Mouse (Mus musculus): ENCODE data around the gene Skap1. TPM values are rescaled to one million over a fixed set of nuclear protein-coding genes. Genes with fewer than 3 reads are reported as not detected.
"Not testable (repeated sequence)": the region's sequence is repeated elsewhere in the genome, so short reads cannot be mapped to it uniquely, and the experiment has no call there.

The Skap1 gene
- total RNA-seq, 2 experiments from 2014 or later = 1.1 to 1.3 TPM

- peak; percentile 43 for DNase-seq
- intact Hi-C loops (cut with DNase I) = loop anchor here (10.0 kb wide), 2 partner anchors 120 to 370 kb away; partner anchors contain the start of gene Hoxb5
Observed at GRCm38 (mm10) chr11:96674786-96675365, 210.5 kb downstream of the Skap1 start.

GRCm38 (mm10) chr11:96678026-96678425 lies 213.6 kb downstream of the Skap1 start:
- no peak for DNase-seq
- intact Hi-C loops (cut with DNase I) = loop anchor here (10.0 kb wide), 2 partner anchors 123 to 373 kb away; partner anchors contain the start of gene Hoxb5

GRCm38 (mm10) chr11:96679026-96679425 lies 214.6 kb downstream of the Skap1 start:
- DNase-seq = no peak
- intact Hi-C loops (cut with DNase I) = loop anchor here (10.0 kb wide), 2 partner anchors 124 to 374 kb away; partner anchors contain the start of gene Hoxb5

GRCm38 (mm10) chr11:96685381-96685780 lies 221.0 kb downstream of the Skap1 start:
- DNase-seq = no peak
- intact Hi-C loops (cut with DNase I) = no loop called here

GRCm38 (mm10) chr11:96686713-96687280 lies 222.4 kb downstream of the Skap1 start:
- intact Hi-C loops (cut with DNase I) = no loop called here

GRCm38 (mm10) chr11:96692250-96692649 lies 227.9 kb downstream of the Skap1 start:
- no peak for DNase-seq
- intact Hi-C loops (cut with DNase I) = no loop called here

More at GRCm38 (mm10) chr11:96686713-96687280, 222.4 kb downstream of the Skap1 start:
- no peak for DNase-seq

GRCm38 (mm10) chr11:96693360-96693759 lies 229.0 kb downstream of the Skap1 start:
- intact Hi-C loops (cut with DNase I) = no loop called here
- no peak for DNase-seq

GRCm38 (mm10) chr11:96694774-96695173 lies 230.4 kb downstream of the Skap1 start:
- DNase-seq = no peak
- intact Hi-C loops (cut with DNase I) = no loop called here

GRCm38 (mm10) chr11:96696168-96696727 lies 231.9 kb downstream of the Skap1 start:
- peak; percentile 12 for DNase-seq
- intact Hi-C loops (cut with DNase I) = no loop called here

GRCm38 (mm10) chr11:96696842-96697455 lies 232.6 kb downstream of the Skap1 start:
- intact Hi-C loops (cut with DNase I) = no loop called here
- peak; percentile 37 for DNase-seq

- no peak for DNase-seq
Observed at GRCm38 (mm10) chr11:96697467-96697866, 233.1 kb downstream of the Skap1 start.

GRCm38 (mm10) chr11:96703813-96704212 lies 239.4 kb downstream of the Skap1 start:
- intact Hi-C loops (cut with DNase I) = no loop called here
- no peak for DNase-seq

More at GRCm38 (mm10) chr11:96697467-96697866, 233.1 kb downstream of the Skap1 start:
- intact Hi-C loops (cut with DNase I) = no loop called here

GRCm38 (mm10) chr11:96711268-96711667 lies 246.9 kb downstream of the Skap1 start:
- no peak for DNase-seq
- intact Hi-C loops (cut with DNase I) = no loop called here

GRCm38 (mm10) chr11:96711670-96712069 lies 247.3 kb downstream of the Skap1 start:
- DNase-seq = no peak
- intact Hi-C loops (cut with DNase I) = no loop called here

GRCm38 (mm10) chr11:96713210-96714005 lies 249.0 kb downstream of the Skap1 start:
- intact Hi-C loops (cut with DNase I) = no loop called here
- peak; percentile 40 for DNase-seq

- no peak for DNase-seq
- intact Hi-C loops (cut with DNase I) = no loop called here
Observed at GRCm38 (mm10) chr11:96714011-96714410, 249.6 kb downstream of the Skap1 start.

GRCm38 (mm10) chr11:96715168-96715567 lies 250.8 kb downstream of the Skap1 start:
- DNase-seq; intact Hi-C loops (cut with DNase I): not testable (repeated sequence)

- intact Hi-C loops (cut with DNase I) = no loop called here
- DNase-seq = no peak
Observed at GRCm38 (mm10) chr11:96718609-96719008, 254.2 kb downstream of the Skap1 start.

GRCm38 (mm10) chr11:96725833-96726232 lies 261.4 kb downstream of the Skap1 start:
- intact Hi-C loops (cut with DNase I) = no loop called here

GRCm38 (mm10) chr11:96728577-96728976 lies 264.2 kb downstream of the Skap1 start:
- intact Hi-C loops (cut with DNase I) = no loop called here
- DNase-seq = no peak

More at GRCm38 (mm10) chr11:96725833-96726232, 261.4 kb downstream of the Skap1 start:
- DNase-seq = no peak

GRCm38 (mm10) chr11:96729462-96729861 lies 265.1 kb downstream of the Skap1 start:
- DNase-seq = no peak
- intact Hi-C loops (cut with DNase I) = no loop called here
